Mouse (Mus musculus) G1E (cell line): ENCODE measurements around the gene Sgf29.

Experiments used
- CTCF ChIP-seq: IDR thresholded peaks from 2 replicates; pipeline ENCODE4 v1.5.1; 2012; ENCODE audit warnings: low read depth, low read length, inconsistent platforms, mixed read lengths
- POLR2AphosphoS5 ChIP-seq: IDR thresholded peaks from 2 replicates; pipeline ENCODE4 v1.6.1; 2012; ENCODE audit warnings: low read depth, low read length, inconsistent platforms; ENCODE audit not compliant: insufficient replicate concordance
- TAL1 ChIP-seq: conservative IDR thresholded peaks from 2 replicates; pipeline ENCODE4 v1.6.1; 2012; ENCODE audit warnings: low read depth, low read length, inconsistent platforms, mixed read lengths

GRCm38 (mm10) chr7:126693781-126694180 lies 44.7 kb downstream of the Sgf29 start:
- no peak for TF ChIP-seq POLR2AphosphoS5
- no peak for TF ChIP-seq CTCF
- TF ChIP-seq TAL1 = no peak
